Mouse (Mus musculus) layer of hippocampus, postnatal 14 days (tissue): ENCODE measurements at regions not wholly inside any gene's neighbourhood (a gene's known extent, or its start where the extent isn't known, plus 50 kb on each side); places are given as distances from the start of the nearest gene placed in this dataset.

ENCODE experiments used
- DNase-seq, 2 experiments: peaks; one replicate each; pipeline ENCODE4 v3.0.0; 2021 to 2022; ENCODE audit warnings: low spot score in 2 of 2, mixed read lengths in 1 of 2

GRCm38 (mm10) chr12:95937705-95938104 is 245.7 kb downstream of the Flrt2 start:
- no peak for DNase-seq

- no peak for DNase-seq
These were observed 248.5 kb downstream of the Flrt2 start for GRCm38 (mm10) chr12:95940465-95941012.

- no peak for DNase-seq
These were observed 267.9 kb downstream of the Flrt2 start for GRCm38 (mm10) chr12:95959786-95960504.

GRCm38 (mm10) chr12:95960505-95960871 is 268.5 kb downstream of the Flrt2 start:
- peak in 1 of 2 experiments; percentile 40 for DNase-seq

GRCm38 (mm10) chr12:95962817-95963216 is 270.8 kb downstream of the Flrt2 start:
- DNase-seq, result no peak

- DNase-seq, result no peak
These were observed 296.8 kb downstream of the Flrt2 start for GRCm38 (mm10) chr12:95988669-95989288.

GRCm38 (mm10) chr12:95994963-95995362 is 302.9 kb downstream of the Flrt2 start:
- no peak for DNase-seq

GRCm38 (mm10) chr12:96030180-96030579 is 338.2 kb downstream of the Flrt2 start:
- no peak for DNase-seq

- no peak for DNase-seq
These were observed 383.3 kb downstream of the Flrt2 start for GRCm38 (mm10) chr12:96075365-96075764.

- DNase-seq, result no peak
These were observed 399.0 kb downstream of the Flrt2 start for GRCm38 (mm10) chr12:96090995-96091394.

GRCm38 (mm10) chr12:96106254-96106653 is 414.2 kb downstream of the Flrt2 start:
- DNase-seq, result no peak

- peak in 1 of 2 experiments; percentile 26 for DNase-seq
These were observed 422.8 kb downstream of the Flrt2 start for GRCm38 (mm10) chr12:96114727-96115379.

- no peak for DNase-seq
These were observed 425.5 kb downstream of the Flrt2 start for GRCm38 (mm10) chr12:96117553-96117952.

GRCm38 (mm10) chr12:96124156-96124931 is 432.3 kb downstream of the Flrt2 start:
- no peak for DNase-seq

GRCm38 (mm10) chr12:96129870-96130454 is 437.9 kb downstream of the Flrt2 start:
- no peak for DNase-seq

- DNase-seq, result no peak
These were observed 438.9 kb downstream of the Flrt2 start for GRCm38 (mm10) chr12:96130796-96131512.

GRCm38 (mm10) chr12:96134136-96134535 is 442.1 kb downstream of the Flrt2 start:
- no peak for DNase-seq

GRCm38 (mm10) chr12:96141748-96142147 is 449.7 kb downstream of the Flrt2 start:
- no peak for DNase-seq

GRCm38 (mm10) chr12:96154095-96154494 is 462.1 kb downstream of the Flrt2 start:
- no peak for DNase-seq

- no peak for DNase-seq
These were observed 475.5 kb downstream of the Flrt2 start for GRCm38 (mm10) chr12:96167551-96167950.
